Mouse (Mus musculus): ENCODE results near the gene Eef2.

DNA sequence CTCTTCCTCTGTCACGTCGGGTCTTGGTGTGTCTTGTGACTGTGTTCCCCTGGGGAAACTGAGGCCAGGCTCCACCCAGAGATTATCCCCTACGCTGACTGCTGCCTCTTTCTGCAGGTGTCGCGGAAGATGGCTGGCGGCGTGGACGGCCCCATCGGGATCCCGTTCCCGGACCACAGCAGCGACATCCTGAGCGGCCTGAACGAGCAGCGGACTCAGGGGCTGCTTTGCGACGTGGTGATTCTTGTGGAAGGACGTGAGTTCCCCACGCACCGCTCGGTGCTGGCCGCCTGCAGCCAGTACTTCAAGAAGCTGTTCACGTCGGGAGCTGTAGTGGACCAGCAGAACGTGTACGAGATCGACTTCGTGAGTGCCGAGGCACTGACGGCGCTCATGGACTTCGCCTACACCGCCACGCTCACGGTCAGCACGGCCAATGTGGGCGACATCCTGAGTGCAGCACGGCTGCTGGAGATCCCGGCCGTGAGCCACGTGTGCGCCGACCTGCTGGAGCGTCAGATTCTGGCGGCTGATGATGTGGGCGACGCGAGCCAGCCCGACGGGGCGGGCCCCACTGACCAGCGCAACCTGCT lies 32.5 kb upstream of the Eef2 start:
- no peak for TF ChIP-seq CTCF (IDR thresholded peaks at IDR 0.05; ENCODE audit: borderline replicate concordance, control insufficient read depth, extremely low read depth, insufficient read depth, low read length, poor library complexity)
- no peak for TF ChIP-seq POLR2A (IDR thresholded peaks at IDR 0.05; ENCODE audit: control insufficient read depth, extremely low read depth, insufficient read depth, low read length, poor library complexity)

Data from thymus, adult 2 months (tissue).